Mouse (Mus musculus) kidney, adult 2 months (tissue): ENCODE measurements around the gene Tchp.

Experiments
- CTCF ChIP-seq: fragments of 200-500 bp; conservative IDR thresholded peaks from 2 replicates; pipeline ENCODE4 v1.5.1; 2011; ENCODE audit warnings: low read depth, mild to moderate bottlenecking, control low read depth, low read length, moderate library complexity, mixed read lengths; ENCODE audit not compliant: insufficient read depth, insufficient read length
- POLR2A ChIP-seq: fragments of 200-500 bp; IDR thresholded peaks from one replicate; pipeline ENCODE4 v1.6.1; 2011; ENCODE audit warnings: low read depth, low read length, control low read depth

DNA sequence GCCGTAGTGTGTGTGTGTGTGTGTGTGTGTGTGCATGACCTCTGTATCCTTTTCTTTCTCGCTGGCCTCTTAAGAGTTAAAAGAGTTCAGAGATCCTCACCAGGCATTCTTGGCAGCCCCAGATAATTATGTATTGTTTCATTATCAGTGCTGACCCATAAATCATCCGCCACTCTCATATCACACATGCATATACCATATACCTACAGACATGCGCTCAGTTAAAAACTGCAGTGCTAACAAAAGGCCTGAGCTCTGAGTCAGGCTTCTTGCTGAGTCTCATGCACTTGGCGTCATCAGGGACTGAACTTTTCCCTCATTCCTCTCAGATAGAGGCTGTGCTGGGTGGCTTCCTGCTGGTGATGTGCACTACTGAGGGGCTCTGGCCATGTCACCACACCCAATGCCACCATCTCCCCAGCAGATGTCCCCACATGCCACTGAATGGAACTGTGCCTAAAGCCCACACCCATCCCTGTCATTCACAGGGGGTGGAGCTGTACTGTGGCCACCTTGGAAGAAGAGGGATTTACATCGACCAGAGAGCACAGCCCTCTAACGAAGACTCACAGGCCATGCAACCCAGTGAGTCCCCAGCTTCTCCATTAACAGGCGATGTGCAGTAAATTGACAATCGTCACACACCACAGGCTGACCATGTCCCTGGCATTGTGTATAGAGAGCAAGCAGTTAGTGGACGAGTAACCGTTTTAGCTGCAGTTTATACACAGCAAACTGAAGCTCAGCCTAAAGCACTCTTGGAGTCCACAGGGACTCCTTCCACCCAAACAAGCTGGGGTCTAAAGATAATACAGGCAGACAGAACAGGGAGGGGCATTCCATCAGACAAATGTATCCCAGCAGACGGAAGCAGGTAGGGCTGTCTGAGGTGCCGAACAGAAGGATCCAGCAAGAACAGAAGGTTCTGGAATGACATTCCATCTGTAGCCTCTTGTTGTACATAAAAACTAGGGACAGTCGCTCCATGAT lies 4.9 kb upstream of the Tchp start:
- TF ChIP-seq POLR2A = no peak
- peak; percentile 55 for TF ChIP-seq CTCF
